Mouse (Mus musculus): ENCODE measurements around the gene Evl. TPM values are rescaled to one million over a fixed set of nuclear protein-coding genes. Genes with fewer than 3 reads are reported as not detected.
"Not testable (repeated sequence)": the region's sequence is repeated elsewhere in the genome, so short reads cannot be mapped to it uniquely, and the experiment has no call there.

Gene Evl
- total RNA-seq (2021) = 10 to 100 TPM; 30.3 to 40.5 TPM
- long read RNA-seq, experiment 1, transcript Evl-202 (13 exons, 2,121 nt) = major isoform, 6 of 20 reads
- long read RNA-seq, experiment 1, partial matches to known transcripts = 6 of 20 reads
- long read RNA-seq, experiment 1, other reads (novel, unspliced or antisense) = 4 of 20 reads
- long read RNA-seq, experiment 2, partial matches to known transcripts = 2 of 6 reads
- long read RNA-seq, experiment 2, other reads (novel, unspliced or antisense) = 1 of 6 reads

GRCm38 (mm10) chr12:108554120-108554841, at the start of gene Evl:
Evl (plus strand) TSS chr12:108554720.
- peak; percentile 80 to 82 for DNase-seq

GRCm38 (mm10) chr12:108505846-108506245, 48.7 kb upstream of the Evl start:
- DNase-seq = no peak

- not testable (repeated sequence) for DNase-seq
These were observed 47.5 kb upstream of the Evl start for GRCm38 (mm10) chr12:108507046-108507445.

- DNase-seq = no peak
These were observed 43.9 kb upstream of the Evl start for GRCm38 (mm10) chr12:108510571-108510970.

- DNase-seq = peak in 1 of 2 experiments; percentile 62
These were observed 43.5 kb upstream of the Evl start for GRCm38 (mm10) chr12:108511009-108511408.

- DNase-seq = no peak
These were observed 39.1 kb upstream of the Evl start for GRCm38 (mm10) chr12:108515464-108515863.

- peak in 1 of 2 experiments; percentile 22 for DNase-seq
These were observed 35.1 kb upstream of the Evl start for GRCm38 (mm10) chr12:108519374-108519773.

GRCm38 (mm10) chr12:108529214-108529613, 25.3 kb upstream of the Evl start:
- DNase-seq = peak in 1 of 2 experiments; percentile 64

- no peak for DNase-seq
These were observed 20.0 kb upstream of the Evl start for GRCm38 (mm10) chr12:108534484-108534883.

GRCm38 (mm10) chr12:108536461-108536860, 18.1 kb upstream of the Evl start:
- DNase-seq = no peak

- DNase-seq = peak in 1 of 2 experiments; percentile 69
These were observed 13.4 kb upstream of the Evl start for GRCm38 (mm10) chr12:108541088-108541487.

GRCm38 (mm10) chr12:108546508-108547153, 7.9 kb upstream of the Evl start:
- DNase-seq = no peak

- DNase-seq = no peak
These were observed 7.2 kb upstream of the Evl start for GRCm38 (mm10) chr12:108547251-108547875.

- DNase-seq = no peak
These were observed 2.8 kb upstream of the Evl start for GRCm38 (mm10) chr12:108551731-108552130.

GRCm38 (mm10) chr12:108553079-108553478, 1.4 kb upstream of the Evl start:
- peak; percentile 26 to 76 for DNase-seq

GRCm38 (mm10) chr12:108554861-108555556, 489 bp downstream of the Evl start:
- peak; percentile 19 to 53 for DNase-seq

GRCm38 (mm10) chr12:108558194-108558593, 3.7 kb downstream of the Evl start:
- DNase-seq = no peak

- no peak for DNase-seq
These were observed 8.7 kb downstream of the Evl start for GRCm38 (mm10) chr12:108563238-108563637.

GRCm38 (mm10) chr12:108564910-108565506, 10.5 kb downstream of the Evl start:
- no peak for DNase-seq

- no peak for DNase-seq
These were observed 24.8 kb downstream of the Evl start for GRCm38 (mm10) chr12:108579156-108579871.

- no peak for DNase-seq
These were observed 29.3 kb downstream of the Evl start for GRCm38 (mm10) chr12:108583775-108584174.
